In genomic region chr15:17427747-17428146, GRCm38 (mm10) we compare ENCODE assay signal across 22 mouse cellular contexts.
DNase-seq lines count a peak whose midpoint lies in the region; ATAC-seq lines count a peak whose summit lies in the region.
"Had no signal": no experiment of that assay in that cellular context is flagged by ENCODE, and none has a peak within 500 bp of the region (broad histone marks: within the 10 kb centered on the region; RNA-seq: fewer than 3 reads in every experiment).

No protein-coding gene starts in this region.

- no peaks in the 10 kb centered on the region for H3K36me3 ChIP-seq in forebrain, embryonic 15.5 days
- H3K36me3 ChIP-seq: heart, embryonic 10.5 days; kidney, embryonic 15.5 days; neural tube, embryonic 13.5 days; stomach, embryonic 15.5 days had no signal

- peak; percentile 57 for ATAC-seq in frontal cortex, adult (ENCODE audit: low TSS enrichment)
- 0 out of 2 replicates have a peak, but pooled peaks have one; percentile 26 for ATAC-seq in forebrain, embryonic 15.5 days (replicated peaks)
- no peak for ATAC-seq in megakaryocyte progenitor cell, adult 5-6 weeks (replicated peaks; ENCODE audit: poor library complexity)

- no peaks in the 10 kb centered on the region for H3K4me1 ChIP-seq in forebrain, embryonic 15.5 days
- H3K4me1 ChIP-seq: heart, embryonic 10.5 days; kidney, embryonic 15.5 days; neural tube, embryonic 13.5 days; stomach, embryonic 15.5 days had no signal

- no peak for DNase-seq in frontal cortex, postnatal 10 days (ENCODE audit: low spot score in 2 of 2)
- DNase-seq in left cerebral cortex, postnatal 14 days (ENCODE audit: low spot score in 2 of 2) = peak; percentile 12 to 51
- no peak for DNase-seq in left cerebral cortex, adult 9 months (ENCODE audit: low spot score in 2 of 2)
- DNase-seq in brain, adult 2 months (ENCODE audit: low read depth, low spot score) = peak; percentile 66
- no peak for DNase-seq in thymus, postnatal 0 days (ENCODE audit: low spot score)
- DNase-seq: adrenal gland, adult 2 months; cerebellum, adult 2 months; cerebellum, postnatal 36 days; kidney, adult 11 months; kidney, postnatal 36 days; layer of hippocampus, adult 9-11 months; lung, postnatal 4 days; thymus, adult 18-20 months; thymus, postnatal 4 days had no signal

- no peak overlapping the region for H3K9ac ChIP-seq in forebrain, embryonic 15.5 days (replicated peaks)
- H3K9ac ChIP-seq: kidney, embryonic 15.5 days; neural tube, embryonic 13.5 days; stomach, embryonic 15.5 days had no signal

- no peak overlapping the region for H3K27ac ChIP-seq in forebrain, embryonic 15.5 days (replicated peaks)
- H3K27ac ChIP-seq: heart, embryonic 10.5 days; kidney, embryonic 15.5 days; neural tube, embryonic 13.5 days; stomach, embryonic 15.5 days had no signal

- H3K9me3 ChIP-seq in forebrain, embryonic 15.5 days = no peaks in the 10 kb centered on the region
- H3K9me3 ChIP-seq: heart, embryonic 10.5 days; kidney, embryonic 15.5 days; neural tube, embryonic 13.5 days; stomach, embryonic 15.5 days had no signal

- H3K4me3 ChIP-seq in forebrain, embryonic 15.5 days = no peak overlapping the region
- H3K4me3 ChIP-seq: heart, embryonic 10.5 days; kidney, embryonic 15.5 days; myocyte; neural tube, embryonic 13.5 days; stomach, embryonic 15.5 days had no signal

- intact Hi-C loops in left cerebral cortex, postnatal 14 days (cut with DNase I) = no loop called here

- H3K27me3 ChIP-seq in forebrain, embryonic 15.5 days = no peaks in the 10 kb centered on the region
- H3K27me3 ChIP-seq: kidney, embryonic 15.5 days; neural tube, embryonic 13.5 days; stomach, embryonic 15.5 days had no signal

- no peak overlapping the region for H3K4me2 ChIP-seq in forebrain, embryonic 15.5 days (replicated peaks)
- H3K4me2 ChIP-seq: kidney, embryonic 15.5 days; neural tube, embryonic 13.5 days; stomach, embryonic 15.5 days had no signal

Comparison
In these comparisons a context has a peak if more than half of its experiments do, and no peak if none do; other contexts are left out.
1. DNase-seq: peak in left cerebral cortex, postnatal 14 days (2 of 2) and brain, adult 2 months (single experiment); none in frontal cortex, postnatal 10 days (0 of 2), left cerebral cortex, adult 9 months (0 of 2) and thymus, postnatal 0 days (single experiment).